Comparison of ENCODE assay signal across 9 mouse cellular contexts in the genomic region with DNA sequence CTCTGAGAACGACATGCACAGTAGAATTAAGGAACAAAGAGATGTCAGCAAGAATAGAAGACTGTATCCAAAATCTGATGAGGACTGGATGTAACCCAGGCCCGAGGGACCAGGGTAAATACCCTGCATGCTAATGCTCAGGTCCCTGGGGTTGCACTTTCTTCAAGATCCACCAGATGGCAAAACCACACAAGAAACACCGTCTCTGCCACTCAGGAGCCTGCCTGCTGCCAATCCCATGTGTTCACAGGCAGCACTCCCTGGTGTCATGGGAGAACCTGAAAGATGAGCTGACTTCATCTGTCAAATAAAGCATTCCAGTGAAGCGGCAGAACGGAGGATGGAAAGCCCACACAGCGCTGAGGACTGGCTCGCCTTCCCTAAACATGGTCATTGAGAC. TPM values are rescaled to one million over a fixed set of nuclear protein-coding genes. Genes with fewer than 3 reads are reported as not detected.
DNase-seq lines count a peak whose midpoint lies in the region; ATAC-seq lines count a peak whose summit lies in the region.
"Had no signal": no experiment of that assay in that cellular context is flagged by ENCODE, and none has a peak within 500 bp of the region (broad histone marks: within the 10 kb centered on the region; RNA-seq: fewer than 3 reads in every experiment).

No protein-coding gene starts in this region.

- no peaks in the 10 kb centered on the region for H3K9me3 ChIP-seq in heart, embryonic 10.5 days
- no peaks in the 10 kb centered on the region for H3K9me3 ChIP-seq in neural tube, embryonic 13.5 days

- H3K27ac ChIP-seq in heart, embryonic 10.5 days, result no peak overlapping the region
- H3K27ac ChIP-seq in neural tube, embryonic 13.5 days (replicated peaks), result no peak overlapping the region

- H3K27me3 ChIP-seq in heart, embryonic 10.5 days (ENCODE audit: insufficient read depth, poor library complexity, severe bottlenecking), result peaks cover 9% of the 10 kb centered on the region; the same call in 1 of the 2 replicates
- H3K27me3 ChIP-seq in neural tube, embryonic 13.5 days, result peaks cover 16% of the 10 kb centered on the region; the same call in 1 of the 2 replicates

- H3K36me3 ChIP-seq in heart, embryonic 10.5 days, result no peaks in the 10 kb centered on the region
- H3K36me3 ChIP-seq in neural tube, embryonic 13.5 days, result no peaks in the 10 kb centered on the region

- peaks cover 25% of the 10 kb centered on the region for H3K4me1 ChIP-seq in heart, embryonic 10.5 days
- peaks cover 5% of the 10 kb centered on the region; the same call in 1 of the 2 replicates for H3K4me1 ChIP-seq in neural tube, embryonic 13.5 days (replicated peaks)

- 39% methylated on average over 7 of the region's 7 CpGs for WGBS in heart, embryonic 10.5 days
- 33% methylated on average over 7 of the region's 7 CpGs for WGBS in neural tube, embryonic 13.5 days

- no peak overlapping the region for H3K4me2 ChIP-seq in neural tube, embryonic 13.5 days

- peak; percentile 80 for DNase-seq in heart, embryonic 10.5 days (ENCODE audit: low spot score)
- no peak for DNase-seq in heart, adult 8-10 months (ENCODE audit: low spot score)
- peak; percentile 19 to 34 for DNase-seq in adrenal gland, postnatal 36 days
- peak; percentile 47 to 74 for DNase-seq in frontal cortex, postnatal 36 days (ENCODE audit: low spot score in 2 of 2)
- DNase-seq in left cerebral cortex, adult 18-20 months (ENCODE audit: low spot score in 2 of 2), result peak; percentile 49 to 56
- DNase-seq in gastrocnemius, adult 8-10 months (ENCODE audit: low spot score in 2 of 2), result no peak
- DNase-seq in thymus, adult 18-20 months, result no peak

- H3K9ac ChIP-seq in neural tube, embryonic 13.5 days, result no peak overlapping the region

- no peak overlapping the region for H3K4me3 ChIP-seq in heart, embryonic 10.5 days
- H3K4me3 ChIP-seq in neural tube, embryonic 13.5 days, result no peak overlapping the region

- peak; percentile 72; the same call in 1 of the 2 replicates for ATAC-seq in neural tube, embryonic 13.5 days (ENCODE audit: low read depth)

RNA-seq across cellular contexts. Expression of gene Mc3r, which starts 21.3 kb away (rescaled TPM):
- polyA plus RNA-seq in heart, embryonic 10.5 days (2016; fragmentation: Nextera tagmentation; extraction: Ambion mirVana), result not detected in 2 replicates
- total RNA-seq in heart, adult 8-10 months (2022), result not detected
- total RNA-seq in adrenal gland, postnatal 36 days (2021), result not detected
- total RNA-seq in left cerebral cortex, adult 18-20 months (2021), result under 1 TPM; 0.21 to 0.26 TPM
- polyA plus RNA-seq in neural tube, embryonic 13.5 days (2015; fragmentation: Nextera tagmentation; extraction: Ambion mirVana), result 0.21 TPM in 1 of 2 replicates, not detected in the other
- total RNA-seq in gastrocnemius, adult 8-10 months (2022), result not detected
- total RNA-seq: heart, postnatal 36 days had no signal

Comparison
In these comparisons a context has a peak if more than half of its experiments do, and no peak if none do; other contexts are left out.
1. DNase-seq: peak in heart, embryonic 10.5 days (single experiment), adrenal gland, postnatal 36 days (2 of 2), frontal cortex, postnatal 36 days (2 of 2) and left cerebral cortex, adult 18-20 months (2 of 2); none in heart, adult 8-10 months (single experiment), gastrocnemius, adult 8-10 months (0 of 2) and thymus, adult 18-20 months (0 of 2).